Mouse (Mus musculus) right cerebral cortex, postnatal 14 days (tissue): ENCODE measurements at regions not wholly inside any gene's neighbourhood (a gene's known extent, or its start where the extent isn't known, plus 50 kb on each side); places are given as distances from the start of the nearest gene placed in this dataset.

Source experiments
- DNase-seq: peaks from one replicate; pipeline ENCODE4 v3.0.0; 2022

DNA sequence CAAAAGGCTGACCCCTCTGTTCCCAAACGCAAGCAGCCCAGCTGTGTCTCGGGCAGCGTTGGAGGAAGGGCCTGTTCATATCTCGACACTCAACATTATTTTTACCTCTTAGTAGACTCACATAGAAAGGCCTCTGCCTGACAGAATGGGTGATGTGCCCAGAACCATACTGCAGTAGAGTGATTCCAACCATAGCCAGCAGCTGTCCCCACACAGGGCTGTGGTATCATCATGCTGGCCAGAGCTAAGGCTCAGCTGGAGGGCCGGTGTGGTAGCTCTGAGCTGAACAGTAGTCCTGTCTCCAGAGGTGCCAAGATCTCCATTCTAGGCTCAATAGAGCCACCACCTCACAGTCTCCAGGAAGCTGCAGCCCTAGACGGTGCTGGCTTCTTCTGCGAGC lies 437.3 kb downstream of the Matn1 start:
- no peak for DNase-seq

DNA sequence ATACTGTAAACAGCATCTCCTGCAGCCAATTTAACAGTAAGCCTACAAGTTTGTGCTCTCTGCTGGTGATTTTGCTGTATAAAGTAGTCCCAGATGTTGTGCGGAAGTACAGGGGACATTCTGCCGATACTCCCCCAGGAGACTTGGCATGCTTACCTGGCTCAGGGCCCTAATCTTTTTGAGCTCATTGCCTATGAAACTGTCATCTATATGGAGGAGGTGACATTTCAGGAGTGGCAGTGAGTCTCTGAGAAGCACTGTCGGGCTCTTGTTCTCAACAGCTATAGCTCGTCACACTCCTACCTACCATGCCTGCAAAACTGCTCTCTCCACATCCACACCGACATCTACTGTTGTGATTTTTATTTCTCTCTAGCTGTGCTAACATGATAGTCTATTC lies 439.7 kb downstream of the Matn1 start:
- DNase-seq, result peak; percentile 37

DNA sequence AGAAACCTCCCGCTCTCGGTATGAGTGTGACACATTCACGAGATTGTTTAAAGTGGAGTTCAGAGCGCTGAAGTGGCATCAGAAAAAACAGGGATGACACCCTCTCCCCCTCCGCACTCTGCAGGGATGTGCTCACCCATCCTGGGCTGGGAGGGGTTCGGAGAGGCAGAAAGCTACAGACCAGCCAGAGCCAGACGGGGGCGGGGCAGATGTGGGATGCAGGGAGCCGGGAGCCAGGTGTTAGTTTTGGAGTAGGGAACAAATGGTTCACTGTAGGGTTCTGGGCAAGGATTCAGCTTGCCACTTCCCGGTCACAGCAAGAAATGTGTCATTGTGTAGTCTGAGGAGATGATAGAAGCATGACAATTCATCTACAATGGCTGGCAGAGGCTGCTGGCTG lies 442.8 kb downstream of the Matn1 start:
- no peak for DNase-seq

DNA sequence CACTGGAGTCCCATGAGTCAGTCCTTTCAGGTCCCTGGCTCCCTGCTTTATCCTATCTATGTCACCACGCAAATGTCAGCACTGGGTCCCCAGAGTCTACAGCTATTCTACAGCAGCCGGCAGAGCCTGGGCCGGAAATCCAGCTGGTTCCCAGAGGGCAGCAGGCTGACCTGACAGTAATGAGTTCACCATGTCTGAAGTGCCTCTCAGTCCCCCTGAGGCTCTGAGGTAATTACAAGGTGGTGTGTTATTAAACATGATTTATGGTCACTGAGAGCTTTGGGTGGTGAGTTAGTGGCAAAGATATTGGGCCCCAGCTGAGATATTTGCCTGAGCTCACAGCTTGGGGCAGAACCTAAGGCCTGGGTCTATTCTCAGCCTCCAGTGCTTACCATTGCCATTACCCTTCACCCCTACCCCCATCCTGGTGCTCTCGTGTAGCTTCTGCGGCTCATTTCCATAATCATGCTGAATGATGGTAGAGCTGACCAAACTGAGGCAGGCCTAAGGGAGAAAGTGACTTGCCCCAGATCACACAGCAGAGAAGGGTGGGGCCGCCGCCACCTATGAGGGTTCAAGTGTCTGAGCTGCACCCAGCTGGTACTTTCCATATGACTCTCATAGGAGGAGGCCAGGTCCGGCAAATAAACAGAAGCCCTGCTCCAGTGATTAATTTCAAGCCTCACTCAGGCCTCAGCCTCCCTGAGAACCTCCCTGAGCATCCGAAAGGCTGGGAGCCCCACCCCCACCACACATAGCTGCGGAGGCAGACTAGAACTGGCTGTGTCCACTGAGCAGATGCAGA lies 446.8 kb downstream of the Ptpru start:
- no peak for DNase-seq

DNA sequence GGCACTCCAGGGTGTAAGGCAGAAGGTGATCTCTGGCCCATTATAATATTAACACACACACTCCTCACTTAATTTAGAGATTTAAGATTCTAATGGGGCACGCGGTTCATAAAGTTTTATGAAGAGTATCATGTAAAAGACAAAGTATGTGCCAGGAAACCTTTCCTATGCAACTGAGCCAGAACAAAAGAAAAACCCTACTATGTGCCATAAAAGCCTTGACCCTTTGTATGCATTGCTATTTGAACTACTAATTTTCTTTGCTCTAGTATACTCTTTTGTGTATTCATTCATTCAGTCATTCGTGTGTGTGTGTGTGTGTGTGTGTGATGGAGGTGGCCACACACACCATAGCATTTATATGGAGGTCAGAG lies 446.2 kb downstream of the Ptpru start:
- DNase-seq, result no peak

DNA sequence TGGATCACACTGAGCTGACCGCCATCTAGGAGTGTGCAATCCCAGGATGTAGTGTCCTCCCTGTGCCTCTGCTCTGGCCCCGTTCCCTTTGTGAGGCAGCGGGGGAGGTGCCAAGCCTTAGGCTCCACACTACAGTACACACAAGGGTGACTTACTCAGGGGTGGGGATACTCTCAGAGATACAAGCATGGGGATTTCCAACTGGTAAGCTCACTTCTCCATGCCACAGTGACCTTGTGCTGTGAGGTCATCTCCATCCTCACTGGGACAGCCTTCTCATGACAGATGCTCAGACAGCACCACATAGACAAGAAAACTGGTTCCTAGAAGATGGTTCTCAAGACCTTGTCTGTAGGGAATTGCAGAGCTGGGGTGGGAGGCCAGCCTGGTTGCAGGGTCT lies 445.6 kb downstream of the Ptpru start:
- DNase-seq, result no peak

DNA sequence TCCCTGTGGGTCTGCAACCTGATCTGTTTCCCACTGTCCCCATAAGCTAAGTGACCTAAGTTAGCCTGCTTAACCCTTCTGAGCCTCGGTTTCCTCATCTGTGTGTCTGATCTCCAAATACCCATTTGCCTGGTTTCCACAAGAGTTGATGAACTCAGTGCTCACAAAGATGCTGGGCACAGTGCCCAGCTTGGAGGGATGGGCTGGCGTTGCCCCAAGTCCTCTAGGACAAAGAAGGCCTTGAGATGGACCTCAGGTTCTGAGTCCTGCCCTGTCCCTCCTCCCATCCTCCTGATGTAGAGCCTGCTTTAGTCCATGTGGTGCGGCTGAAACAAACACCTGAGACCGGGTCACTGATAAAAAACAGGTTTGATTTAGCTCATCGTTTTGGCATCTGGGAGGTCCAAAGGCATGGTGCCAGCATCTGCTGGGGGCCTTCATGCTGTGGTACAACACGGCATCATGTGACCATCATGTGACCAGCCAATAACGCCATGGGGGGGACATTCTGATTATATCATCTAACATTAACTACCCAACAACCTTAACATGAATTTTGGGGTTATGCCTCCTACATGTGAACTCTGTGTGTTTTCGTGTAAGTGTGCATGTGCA lies 441.8 kb downstream of the Ptpru start:
- no peak for DNase-seq

DNA sequence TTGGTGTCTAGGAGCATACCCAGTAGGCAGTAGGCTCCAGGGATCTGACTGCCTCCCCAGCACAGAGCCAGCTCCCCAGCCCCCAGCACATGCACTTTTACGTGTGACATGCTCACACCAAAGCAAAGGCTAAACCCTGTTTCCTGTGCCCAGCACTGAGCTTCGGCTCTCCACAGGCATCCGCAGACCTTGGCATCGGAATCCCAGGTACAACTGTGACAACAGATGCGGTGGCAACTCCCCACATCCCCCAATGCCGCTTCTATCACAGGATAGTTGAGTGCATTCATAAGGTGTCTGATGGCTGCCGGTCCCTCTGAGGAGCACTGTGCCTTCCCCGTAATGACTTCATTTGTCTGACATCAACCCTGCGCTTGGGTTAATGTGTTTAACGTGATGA lies 440.9 kb downstream of the Ptpru start:
- no peak for DNase-seq

DNA sequence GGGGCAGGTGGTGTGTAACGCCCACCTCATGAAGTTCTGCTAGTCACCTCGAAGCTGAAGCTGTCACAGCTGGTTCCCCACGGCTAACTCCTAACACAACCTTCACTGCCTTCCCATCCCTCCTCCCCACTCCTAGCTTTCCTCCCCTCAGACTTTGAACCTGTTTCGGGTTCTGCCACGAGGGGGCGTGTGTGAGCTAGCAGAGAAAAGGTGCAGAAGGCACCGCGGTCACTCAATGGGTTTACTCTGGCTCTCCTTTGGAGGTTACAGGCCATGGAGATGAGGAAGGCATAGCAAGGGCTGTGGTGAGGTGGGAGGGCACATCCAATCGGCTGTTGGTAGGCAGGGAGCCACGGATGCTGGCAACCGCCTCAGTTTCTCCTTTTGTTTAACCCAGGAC lies 437.3 kb downstream of the Ptpru start:
- peak; percentile 59 for DNase-seq

DNA sequence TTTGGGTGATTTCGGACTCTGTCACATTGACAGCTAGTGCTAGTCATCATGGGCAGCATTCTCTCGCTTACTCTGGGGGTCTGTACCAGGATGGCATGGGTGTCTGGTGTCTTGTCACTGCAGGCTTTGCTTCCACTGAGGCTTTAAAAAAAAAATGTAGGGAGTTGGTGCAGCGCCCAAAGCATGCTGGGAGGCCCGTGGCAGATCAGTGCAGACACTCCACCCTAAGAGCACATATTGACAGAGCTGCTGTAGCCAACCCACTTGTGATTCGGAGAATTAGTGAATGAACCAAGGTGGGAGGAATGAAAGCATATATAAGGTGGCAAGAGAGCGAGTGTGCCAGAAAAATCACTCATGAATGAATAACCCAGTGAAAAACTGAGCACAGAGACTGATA lies 436.8 kb downstream of the Ptpru start:
- no peak for DNase-seq

DNA sequence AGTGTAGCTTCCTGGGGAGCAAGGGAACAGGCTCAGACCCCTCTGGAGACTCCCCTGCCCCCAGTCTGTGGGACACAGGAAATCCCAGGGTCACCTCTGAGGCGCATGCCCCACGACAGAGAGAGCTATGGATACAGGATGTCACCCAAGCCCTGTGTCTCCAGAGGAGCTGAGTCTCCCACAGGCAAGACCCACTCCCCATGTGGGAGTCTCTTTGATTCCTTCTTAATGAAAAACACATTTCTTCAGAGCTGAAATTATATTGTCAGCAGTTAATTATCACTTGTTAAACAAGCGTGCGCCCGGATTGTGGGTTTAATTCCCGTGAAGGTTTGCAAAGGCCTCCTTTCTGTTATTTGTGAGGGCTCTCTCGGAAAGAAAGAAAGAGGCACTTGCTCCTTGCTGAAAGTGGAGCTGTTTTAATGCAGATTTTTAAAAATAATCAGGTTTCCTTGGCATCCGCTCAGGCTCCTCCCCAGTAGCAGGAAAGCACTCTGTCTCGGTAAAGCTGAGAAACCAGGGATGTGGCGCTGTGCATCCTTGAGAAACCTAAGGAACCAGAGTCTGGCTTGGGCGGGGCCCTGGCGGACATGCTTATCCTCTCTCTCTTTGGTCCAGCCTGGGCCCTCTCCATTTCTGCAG lies 432.6 kb downstream of the Ptpru start:
- peak; percentile 40 for DNase-seq

DNA sequence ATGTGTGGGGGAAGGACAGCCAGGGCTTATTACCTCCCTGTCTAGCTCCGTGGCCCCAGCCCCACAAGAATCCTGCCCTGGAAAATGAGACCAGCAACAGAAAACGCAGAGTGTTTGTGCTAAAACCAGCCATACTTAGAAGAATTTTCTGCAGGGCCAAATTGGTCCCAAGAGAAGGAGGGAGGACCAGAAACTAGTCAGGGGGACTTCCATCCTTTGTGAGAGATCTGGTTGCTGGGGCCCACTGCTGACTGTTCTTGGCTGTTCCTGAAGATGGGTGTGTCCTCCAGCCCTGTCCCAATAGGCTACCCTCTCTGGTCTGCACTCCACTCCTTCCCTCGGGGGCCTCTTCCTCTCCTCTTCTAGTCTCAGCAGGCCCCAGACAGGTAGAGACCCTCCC lies 430.6 kb downstream of the Ptpru start:
- DNase-seq, result no peak

DNA sequence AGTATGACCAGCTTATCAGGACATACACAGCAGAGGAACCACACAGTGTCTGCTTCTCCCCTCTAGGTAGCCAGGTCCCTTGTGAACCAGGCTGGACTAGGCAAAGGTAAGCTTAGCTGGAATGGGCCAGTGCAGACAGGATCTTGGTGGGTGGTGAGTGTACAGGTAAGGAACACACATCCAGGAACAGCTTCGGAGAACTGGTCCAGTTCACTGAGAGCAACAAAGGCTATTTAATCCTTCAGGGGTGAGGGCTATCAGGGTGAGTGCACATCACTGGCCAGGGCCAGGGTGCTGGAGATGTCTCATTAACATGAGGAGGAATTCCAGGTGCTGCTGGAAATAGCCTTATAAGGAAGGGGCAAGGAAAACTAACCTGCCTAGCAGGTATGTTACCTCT lies 429.4 kb downstream of the Ptpru start:
- DNase-seq, result no peak

DNA sequence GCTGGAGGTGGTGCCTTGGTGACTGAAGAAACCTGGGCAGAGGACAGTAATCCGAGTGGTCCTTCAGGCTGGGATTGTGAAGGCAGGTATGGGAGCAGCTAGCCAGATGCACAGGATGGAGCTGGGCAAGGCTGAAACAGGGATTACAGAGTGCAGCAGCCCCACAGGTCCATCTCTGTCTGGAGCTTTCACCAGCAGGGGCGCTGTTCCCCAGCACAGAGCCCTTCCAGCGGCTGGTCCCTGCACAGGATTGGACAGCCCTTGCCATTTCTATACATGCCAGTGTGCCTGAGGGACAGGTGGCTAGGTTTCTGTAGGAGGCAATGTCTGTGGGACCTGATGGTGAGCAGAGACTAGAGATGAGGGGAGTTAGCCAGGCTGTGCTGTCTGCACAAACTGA lies 428.3 kb downstream of the Ptpru start:
- peak; percentile 80 for DNase-seq

DNA sequence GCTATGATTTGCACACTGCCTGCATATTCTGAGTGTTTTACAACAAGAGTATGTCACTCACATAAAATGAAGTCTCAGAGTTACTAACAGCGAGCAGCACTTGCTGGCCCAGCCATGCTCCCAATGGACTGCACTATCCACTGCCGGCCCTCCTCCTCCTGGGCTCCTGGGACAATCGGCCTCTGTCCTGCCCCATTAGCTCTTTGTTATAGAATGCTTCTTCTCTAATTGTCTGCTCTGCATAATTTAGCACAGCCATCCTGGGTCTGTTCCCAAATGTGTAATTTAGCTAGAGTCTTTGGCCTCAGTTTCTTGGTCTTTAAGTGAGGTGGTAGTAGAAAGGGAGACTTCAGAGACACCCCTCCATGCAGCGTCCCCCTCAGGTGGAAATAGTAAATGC lies 426.2 kb downstream of the Ptpru start:
- no peak for DNase-seq

DNA sequence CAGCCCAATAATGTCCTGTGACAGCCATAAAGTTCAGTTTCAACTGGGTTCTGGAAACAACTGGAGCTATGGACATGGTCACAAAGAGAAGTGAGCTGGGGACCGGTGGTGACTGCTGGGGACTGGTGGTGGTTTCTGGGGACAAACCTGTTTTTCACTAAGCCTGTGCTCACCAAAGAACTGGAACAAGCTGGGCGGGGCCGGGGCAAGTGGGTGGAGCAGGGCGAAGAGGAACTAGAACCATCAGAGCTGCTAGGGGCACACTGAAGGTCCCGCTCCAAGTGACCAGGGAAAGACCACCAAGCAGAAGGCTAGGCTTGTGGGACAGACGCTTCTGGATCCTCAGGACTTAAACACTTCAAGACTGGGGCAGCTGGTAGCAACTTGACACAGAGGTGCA lies 424.7 kb downstream of the Ptpru start:
- DNase-seq, result no peak

DNA sequence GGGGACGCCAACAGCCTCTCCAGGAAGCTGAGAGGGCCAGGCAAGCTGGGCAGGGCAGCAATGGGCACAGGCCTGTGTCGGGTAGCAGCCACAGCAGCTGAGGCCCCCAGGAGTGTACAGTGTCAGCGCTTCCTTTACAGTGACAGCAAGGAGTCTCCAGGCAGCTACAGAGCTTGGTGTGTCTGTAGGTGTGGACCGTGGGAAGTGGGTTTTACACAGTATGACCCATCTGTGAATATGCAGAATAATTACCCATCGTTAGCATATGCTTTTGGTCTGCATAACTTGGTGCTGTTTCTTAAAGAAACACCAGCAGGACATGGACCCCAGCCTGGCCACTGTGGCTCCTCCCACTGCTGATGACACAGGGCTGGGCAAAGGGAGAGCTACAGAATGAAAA lies 422.6 kb downstream of the Ptpru start:
- no peak for DNase-seq

DNA sequence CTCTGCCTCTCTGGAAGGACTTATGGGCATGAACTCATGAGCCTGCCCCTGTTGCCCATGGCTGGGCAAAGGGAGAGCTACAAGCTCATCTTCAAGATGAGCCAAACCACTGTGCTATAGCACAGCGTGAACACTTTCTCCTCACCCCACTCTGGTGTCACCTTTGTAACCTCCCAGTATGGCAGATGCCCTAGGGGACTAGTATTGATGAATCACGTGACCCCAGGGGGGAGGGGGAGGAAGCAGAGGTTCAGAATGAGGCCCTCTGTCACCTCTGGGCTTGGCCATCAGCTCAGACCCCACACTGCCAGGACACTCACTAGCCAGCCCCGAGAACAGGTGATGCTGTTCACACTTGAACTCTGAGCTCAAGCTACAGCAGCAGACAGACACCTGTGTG lies 421.9 kb downstream of the Ptpru start:
- DNase-seq, result no peak

DNA sequence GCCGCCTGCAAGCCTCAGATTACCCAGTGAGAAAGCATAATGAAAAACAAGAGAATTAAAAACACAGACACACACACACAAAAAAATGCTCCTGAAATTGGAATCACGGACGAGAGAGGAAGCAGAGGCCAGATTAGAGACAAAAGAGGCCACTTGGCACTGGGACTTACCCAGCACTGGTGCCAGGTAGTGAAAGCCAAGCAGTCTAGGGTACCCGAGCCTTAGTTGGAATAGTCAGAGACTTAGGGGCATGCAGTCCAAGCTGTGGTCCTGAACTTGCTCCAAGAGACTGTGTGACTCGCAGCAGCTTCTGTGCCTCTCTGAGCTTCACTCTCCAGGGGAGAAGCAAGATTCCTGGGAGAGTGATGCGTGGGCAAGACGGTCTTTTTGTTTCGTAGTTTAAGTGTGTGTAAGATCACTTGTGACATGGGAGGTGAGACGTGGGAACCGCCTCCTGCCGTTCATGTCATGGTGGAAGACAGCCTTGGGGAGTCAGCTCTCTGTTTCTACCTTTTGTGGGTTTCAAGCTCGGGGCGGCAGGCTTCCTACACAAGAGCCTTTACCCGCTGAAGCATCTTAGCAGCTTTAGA lies 420.8 kb downstream of the Ptpru start:
- no peak for DNase-seq

DNA sequence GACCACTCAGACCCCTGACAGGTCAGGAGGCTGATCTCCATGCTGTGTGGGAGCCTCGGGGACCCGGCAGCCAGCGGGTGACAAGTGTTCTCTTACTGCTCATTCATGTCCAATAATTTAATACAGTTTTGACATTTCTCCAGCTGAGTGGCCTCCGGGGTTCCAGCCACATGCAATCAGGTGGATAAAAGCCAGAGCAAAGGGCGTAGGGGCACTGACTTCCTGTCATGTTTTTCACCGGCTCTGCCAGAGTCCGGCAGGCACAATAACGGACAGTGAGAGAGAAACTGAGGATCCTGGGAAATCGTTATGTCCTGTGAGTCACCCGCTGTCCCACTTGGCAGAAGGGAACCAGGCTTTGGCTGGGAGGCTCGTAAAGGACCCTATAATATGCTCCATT lies 412.8 kb downstream of the Ptpru start:
- no peak for DNase-seq

DNA sequence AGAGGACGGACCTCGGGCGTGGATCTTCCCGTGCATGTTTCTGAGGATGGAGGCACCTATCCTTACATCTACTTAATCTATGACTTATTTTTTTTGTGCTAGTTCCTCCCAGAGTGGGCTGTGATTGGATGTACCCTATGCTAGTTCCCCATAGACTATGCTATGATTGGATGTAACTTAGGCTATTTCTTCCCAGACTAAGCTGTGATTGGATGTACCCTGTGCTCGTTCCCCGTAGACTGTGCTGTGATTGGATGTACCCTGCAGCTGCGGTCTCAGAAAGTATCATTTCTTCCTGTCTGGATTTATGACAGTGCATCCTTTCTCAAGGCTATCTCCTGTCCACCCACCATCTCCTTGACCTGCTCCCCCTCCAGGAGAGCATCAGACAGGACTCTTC lies 410.2 kb downstream of the Ptpru start:
- DNase-seq, result no peak

DNA sequence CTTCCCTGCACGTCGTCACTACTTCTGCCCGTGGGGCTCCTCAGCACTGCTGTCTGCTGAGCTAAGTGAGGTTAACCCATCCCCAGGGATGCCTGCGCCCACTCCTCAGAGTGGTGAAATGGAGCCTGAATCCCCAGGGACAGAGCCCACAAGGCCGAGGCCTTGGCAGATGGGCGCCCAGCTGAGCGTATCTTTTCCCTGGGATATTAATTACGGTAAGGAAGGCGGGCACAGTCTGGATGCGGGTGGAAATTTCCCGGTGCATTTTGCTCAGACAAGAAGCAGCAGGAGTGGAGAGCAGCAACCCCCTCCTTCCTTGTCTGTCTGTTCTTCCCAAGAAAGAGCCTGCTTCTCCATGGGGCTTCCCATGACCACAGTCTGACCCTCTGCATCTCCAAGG lies 408.7 kb downstream of the Ptpru start:
- no peak for DNase-seq

DNA sequence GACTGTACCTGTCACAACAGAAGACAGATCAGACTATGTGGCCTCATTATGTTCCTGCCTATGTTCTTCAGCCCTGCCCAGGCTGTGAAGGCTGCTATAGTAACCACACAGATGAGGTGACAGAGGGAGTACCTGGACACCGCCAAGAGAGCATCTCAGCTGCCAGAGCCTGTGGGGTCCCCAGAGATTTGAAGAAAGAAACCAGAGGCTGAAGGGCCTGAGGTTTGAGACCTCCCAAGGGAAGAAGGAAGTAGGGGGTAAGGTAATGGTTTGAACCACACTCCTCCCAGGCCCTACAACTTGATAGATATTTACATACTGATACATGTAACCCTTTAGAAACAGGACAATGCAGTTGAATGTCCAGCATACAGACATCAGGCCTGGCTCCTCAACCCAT lies 407.7 kb downstream of the Ptpru start:
- DNase-seq, result no peak

DNA sequence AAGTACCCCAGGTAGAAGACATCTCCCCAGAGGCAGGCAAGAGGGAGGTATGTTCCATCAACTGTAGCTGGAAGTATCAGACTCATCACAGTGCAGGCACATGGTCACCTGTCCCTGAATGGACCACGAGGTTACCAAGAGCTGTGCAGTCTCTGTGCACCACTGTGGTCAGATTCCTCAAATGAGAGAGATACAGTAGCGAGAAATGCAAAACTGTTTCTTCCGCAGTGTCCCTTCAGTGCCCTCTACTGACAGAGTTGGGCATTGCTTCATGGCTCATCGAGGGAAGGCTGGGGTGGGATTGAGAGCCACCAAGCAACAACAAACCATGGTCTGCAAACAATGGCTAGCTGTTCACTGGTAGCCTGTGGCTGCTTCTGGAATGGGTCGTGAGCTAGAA lies 406.9 kb downstream of the Ptpru start:
- peak; percentile 79 for DNase-seq
